Mouse (Mus musculus) left cerebral cortex, adult 9 months (tissue): ENCODE results near the gene Lzic.
A peak's percentile ranks its signal among the peaks of the same experiment; 100 is the strongest.

Experiments
- DNase-seq, 2 experiments: peaks; one replicate each; pipeline ENCODE4 v3.0.0; 2022; ENCODE audit warnings: low spot score in 2 of 2

The Lzic gene

DNA sequence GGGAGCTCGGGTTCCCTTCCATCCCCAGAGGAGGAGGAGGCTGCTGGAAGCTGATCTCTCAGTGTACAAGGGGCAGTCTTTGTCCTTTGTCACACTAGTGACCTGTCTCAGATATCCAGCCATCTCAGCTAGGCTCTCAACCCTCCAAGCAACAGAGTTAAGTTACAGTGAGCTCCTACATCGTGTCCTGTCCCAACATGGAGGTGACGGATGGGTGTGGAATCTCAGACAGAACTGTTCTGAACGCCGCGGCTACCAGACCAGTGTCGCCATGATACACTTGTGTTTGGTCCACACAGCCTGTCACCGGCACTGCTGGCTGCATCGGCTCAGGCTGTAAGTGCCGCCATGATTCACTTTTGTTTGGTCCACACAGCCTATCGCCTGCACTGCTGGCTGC lies 8.0 kb upstream of the Lzic start, which contains the start of gene Tmem274:
Tmem274 (plus strand) TSS at position 301 of the 400 bp plus-strand sequence.
- DNase-seq: no peak

DNA sequence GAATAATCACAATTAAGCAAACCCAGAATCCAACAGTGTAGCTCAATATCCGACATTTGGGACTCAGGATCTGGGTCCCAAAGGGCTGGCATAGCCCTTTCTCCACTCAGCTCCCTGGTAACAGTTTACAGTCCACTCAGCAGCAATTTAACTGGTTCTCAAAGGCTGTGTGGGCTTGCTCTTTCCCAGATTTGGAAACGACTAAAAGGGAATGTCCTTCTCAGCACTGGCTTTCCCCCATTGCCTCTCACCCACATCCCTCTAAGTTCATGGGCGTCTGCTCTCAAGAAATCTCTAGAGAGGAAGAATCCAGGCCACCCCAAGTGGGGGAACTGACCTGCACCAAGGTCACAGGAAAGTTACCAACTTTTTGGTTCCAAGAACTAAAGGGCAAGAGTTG lies 463 bp upstream of the Lzic start:
- DNase-seq: no peak

GRCm38 (mm10) chr4:149485825-149486206 lies 787 bp downstream of the Lzic start:
- DNase-seq: no peak

DNA sequence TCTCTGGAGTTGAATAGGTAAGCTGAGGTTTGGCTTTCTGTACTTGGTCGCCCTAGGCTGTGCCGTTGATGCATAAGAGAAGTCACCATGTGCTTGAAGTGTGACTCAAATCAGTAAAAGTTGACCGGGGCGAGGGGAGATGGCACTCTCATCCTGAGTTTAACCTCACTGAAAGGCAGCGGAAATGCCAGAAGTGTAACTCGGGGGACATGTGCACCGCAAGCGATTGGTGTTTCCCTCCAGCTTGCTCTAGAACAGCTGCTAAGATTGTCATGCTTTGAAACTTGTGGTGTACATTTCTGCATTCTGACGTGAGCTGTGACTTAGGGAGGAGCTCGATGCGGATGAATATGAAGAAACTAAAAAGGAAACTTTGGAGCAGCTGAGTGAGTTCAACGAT lies 2.7 kb downstream of the Lzic start:
- DNase-seq: no peak

- DNase-seq: no peak
Observed at GRCm38 (mm10) chr4:149489415-149490240, 4.6 kb downstream of the Lzic start.

DNA sequence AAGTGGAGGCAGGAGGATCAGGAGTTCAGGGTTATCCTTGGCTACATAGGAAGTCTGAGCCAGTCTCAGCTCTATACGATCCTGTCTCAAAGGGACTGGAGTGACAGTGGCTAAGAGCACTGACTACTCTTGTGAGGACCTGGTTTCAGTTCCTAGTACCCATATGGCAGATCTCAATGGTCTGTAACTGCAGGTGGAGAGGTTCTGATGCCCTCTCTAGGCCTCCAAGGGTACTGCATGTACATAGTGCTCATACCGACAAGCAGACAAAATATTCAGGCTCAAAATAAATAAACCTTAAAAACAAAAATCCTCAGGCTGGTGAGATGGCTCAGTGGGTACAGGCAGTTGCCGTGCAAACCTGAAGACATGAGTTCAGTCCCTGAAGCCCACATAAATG lies 6.1 kb downstream of the Lzic start:
- no peak for DNase-seq

GRCm38 (mm10) chr4:149496612-149497011 lies 11.6 kb downstream of the Lzic start:
- peak in 1 of 2 experiments; percentile 32 for DNase-seq

DNA sequence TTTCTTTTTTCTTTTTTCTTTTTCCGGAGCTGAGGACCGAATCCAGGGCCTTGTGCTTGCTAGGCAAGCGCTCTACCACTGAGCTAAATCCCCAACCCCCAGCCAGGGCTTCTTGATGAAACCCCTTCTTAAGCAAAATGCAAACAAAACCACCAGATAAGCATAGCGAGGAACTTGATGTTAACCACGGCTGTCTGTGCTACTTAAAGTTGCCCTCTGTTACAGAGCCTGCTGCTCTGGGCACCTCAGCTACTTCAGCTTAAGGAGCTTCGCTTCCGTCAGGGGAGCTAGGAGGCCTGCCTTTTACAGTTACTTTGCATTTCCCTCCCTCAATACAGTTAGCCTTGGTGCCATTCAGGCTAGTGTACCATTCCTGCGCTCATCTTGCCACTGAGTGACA lies 13.9 kb downstream of the Lzic start:
- no peak for DNase-seq

GRCm38 (mm10) chr4:149499790-149500189 lies 14.8 kb downstream of the Lzic start:
- no peak for DNase-seq

DNA sequence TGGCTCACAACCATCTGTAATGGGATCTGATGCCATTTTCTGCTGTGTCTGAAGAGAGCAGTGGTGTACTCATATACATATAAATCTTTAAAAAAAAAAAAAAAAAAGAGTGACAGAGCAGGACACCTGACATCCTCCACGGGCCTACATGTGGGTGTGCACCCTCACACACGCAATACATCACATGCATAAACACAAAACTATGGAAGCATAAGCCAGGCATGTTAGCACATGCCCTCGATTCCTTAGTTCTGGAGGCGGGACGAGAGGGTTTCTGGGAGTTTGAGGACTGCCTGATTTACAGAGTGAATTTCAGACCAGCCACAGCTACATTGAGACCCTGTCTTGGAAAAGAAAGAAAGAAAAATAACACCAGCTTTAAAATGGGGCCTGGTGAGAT lies 19.3 kb downstream of the Lzic start:
- DNase-seq: no peak

GRCm38 (mm10) chr4:149504858-149505257 lies 19.8 kb downstream of the Lzic start:
- no peak for DNase-seq

DNA sequence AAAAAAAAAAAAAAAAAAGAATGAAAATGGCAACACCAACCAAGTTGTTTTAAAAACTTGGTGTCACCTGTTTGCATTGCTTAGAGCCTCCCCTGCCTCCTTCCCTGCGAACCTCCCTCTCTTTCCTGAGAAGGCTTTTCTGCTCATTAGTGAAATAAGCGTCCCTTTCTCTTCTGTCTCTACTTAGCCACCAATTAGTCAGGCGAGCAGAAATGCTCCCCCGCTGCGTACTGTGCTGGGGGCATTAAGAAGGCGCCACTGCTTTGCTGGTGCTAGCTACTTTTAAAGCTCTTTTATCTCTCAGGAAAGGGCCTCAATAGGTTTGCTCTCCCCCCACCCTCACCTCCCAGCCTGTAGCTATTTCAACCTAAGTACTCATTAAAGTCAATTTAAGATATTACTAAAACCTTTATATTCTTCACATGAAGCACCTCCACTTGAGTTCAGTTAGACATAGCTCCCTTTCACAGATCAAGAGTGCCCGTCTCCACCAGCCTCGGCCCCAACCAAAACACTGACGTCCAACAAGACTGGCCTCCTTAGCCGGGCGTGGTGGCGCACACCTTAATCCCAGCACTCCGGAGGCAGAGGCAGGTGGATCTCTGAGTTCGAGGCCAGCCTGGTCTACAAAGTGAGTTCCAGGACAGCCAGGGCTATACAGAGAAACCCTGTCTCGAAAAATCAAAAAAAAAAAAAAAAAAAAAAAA lies 20.4 kb downstream of the Lzic start:
- no peak for DNase-seq

DNA sequence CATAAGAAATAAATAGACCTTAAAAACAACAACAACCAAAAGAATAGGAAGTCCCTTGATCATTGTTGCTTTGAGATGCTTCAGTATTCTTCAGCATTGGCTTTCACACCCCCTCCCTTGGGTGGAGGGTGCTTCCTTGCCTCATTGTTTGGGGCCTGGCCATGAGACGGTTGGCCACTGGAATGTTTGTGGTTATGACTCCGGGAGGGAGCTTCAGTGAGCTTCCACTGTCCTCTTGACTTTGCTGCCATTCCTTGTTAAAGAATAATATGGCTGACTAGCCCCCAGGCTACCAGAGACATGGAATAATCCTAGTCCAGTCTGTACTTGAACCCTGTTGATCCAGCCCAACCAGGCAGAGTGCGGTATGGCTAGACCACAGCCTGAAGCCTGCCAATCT lies 21.9 kb downstream of the Lzic start:
- DNase-seq: no peak

- DNase-seq: no peak
Observed at GRCm38 (mm10) chr4:149511221-149511646, 26.2 kb downstream of the Lzic start.

DNA sequence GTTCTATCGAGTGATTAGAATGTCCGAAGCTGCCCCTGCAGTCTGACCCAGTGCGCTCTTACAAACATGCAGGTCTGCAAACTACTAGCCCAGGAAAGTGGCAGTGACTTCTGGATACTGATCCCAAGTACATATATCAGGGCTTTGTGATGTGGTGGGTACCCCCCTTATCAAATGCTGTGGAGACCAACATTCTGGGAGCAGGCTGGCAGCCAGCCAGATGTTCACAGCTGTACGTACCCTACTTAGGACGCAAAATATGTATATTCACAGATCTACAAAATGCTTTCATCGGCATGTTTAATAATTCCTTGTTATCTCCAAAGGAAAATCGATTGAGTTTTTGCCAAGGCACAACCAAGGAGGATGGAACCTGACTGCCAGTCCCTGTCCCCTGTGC lies 27.0 kb downstream of the Lzic start:
- DNase-seq: no peak

- DNase-seq: no peak
Observed at GRCm38 (mm10) chr4:149515706-149516105, 30.7 kb downstream of the Lzic start.

DNA sequence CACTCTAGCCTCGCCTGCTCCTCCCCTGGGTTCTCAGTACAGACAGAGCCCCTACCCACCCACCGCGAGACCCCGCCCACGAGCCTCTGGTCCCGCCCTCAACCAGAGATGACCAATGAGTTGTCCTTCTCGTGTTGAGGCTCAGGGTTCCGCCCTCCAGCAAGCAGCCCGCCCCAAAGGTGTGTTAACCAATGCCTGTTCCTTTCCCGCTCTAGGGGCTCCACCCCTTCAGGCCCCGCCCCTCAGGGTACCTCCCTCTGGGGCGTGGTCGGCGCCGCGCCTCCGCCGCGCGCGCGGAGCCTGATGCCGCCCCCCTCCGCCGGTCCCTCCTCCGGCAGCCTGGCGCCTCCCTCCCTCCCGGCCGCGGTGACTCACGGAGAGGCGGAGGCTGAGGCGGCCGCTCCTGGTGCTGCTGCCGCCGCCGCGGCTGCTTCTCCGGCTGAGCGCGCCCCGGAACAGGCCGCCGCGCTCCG lies 32.9 kb downstream of the Lzic start, which contains the start of gene Ctnnbip1:
Ctnnbip1 (plus strand) TSS at position 369 of the 473 bp plus-strand sequence.
- peak; percentile 94 to 97 for DNase-seq

DNA sequence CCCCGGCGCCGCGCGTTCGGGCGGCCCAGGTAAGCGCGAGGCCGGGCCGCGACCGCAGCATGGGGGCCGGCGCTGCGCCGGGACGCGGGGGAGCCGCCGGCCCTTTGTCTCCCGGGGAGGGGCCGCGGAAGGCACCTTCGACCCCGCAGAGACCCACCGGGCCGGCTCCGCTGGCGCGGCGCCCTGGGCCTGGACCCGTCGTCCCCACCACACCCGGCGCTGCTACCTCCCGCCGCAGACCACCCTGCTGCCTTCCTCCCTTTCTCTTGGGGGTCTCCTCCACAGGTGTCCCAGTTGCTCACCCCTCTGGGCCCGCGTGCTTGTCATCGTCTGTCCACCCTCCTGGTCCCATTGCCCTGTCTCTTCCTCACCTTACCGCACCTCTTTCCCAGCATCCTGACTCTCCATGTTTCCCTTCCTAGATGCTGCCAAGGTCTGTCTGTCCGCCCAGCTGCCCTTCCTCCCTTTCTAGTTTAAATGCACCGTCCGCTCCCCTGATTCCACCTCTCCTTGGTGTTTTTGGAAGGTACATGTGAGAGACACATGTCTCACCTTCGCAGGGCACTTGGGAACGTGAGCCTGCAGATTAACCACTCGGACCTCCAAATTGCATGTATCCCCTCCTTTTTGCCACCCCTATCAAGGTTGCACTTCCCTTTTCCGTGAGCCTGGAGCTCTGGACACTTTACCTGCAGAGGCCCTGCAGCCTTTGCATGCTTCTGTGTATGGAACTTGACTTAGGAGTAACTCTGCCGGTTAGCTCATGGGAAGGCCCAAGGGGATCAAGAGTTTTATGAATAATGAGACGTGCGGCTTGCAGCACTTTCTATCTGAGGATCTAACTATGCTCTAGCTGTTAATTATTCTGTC lies 33.6 kb downstream of the Lzic start:
- DNase-seq: no peak

DNA sequence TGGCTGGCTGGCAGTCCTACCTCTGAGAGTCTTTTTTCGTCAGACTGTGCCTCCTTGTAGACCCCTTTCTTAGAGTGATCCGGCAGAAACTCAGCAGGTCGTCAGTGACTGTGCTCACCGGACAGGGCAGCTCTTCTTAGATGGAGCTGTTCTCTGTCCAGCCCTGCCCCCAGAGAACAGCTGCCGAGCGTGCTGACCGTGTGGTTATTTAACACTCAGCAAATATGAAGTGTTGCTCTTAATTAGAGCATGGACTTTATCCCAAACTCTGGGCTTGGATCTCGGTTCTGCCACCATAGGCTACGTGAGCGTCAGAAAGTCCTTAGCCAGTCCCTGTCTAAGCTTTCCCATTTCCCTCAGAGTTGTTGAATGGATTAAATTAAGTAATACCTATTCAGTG lies 36.2 kb downstream of the Lzic start:
- DNase-seq: no peak

DNA sequence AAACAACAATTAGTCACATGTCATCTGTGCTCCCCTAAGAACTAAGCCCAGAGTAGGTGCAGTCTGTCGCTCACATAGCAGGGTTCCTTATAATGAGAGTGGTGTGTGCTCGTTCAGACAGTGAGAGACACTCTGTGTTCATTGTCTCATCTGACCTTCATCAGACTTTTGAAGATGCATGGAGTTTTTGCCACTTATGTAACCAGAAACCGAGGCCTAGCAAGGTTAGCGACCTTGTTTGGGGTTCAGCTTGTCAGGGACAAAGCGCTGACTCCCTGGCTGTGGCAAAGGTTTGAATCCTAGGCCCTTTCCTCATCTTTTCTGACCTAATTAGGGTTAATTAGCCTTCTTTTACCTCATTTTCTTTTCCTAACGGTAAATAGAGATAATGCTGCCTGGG lies 38.9 kb downstream of the Lzic start:
- no peak for DNase-seq

DNA sequence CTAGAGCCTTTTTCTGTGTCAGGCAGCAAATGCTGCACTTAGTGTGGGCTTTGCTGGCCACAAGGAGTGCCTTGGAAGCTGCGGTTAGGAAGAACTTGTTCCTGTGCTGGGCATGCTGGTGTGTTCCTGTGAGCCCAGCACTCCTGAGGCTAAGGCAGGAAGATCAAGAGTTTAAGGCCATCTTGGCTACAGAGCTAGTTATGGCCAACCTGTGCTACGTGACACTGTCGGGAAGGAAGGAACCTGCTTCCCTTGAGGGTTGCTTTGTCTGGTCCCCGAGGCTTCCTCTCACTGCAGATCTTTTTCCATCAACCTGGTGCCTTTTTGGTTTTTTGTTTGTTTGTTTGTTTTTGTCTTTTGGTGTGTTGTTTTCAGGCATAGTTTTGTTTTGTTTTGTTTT lies 40.1 kb downstream of the Lzic start:
- no peak for DNase-seq

DNA sequence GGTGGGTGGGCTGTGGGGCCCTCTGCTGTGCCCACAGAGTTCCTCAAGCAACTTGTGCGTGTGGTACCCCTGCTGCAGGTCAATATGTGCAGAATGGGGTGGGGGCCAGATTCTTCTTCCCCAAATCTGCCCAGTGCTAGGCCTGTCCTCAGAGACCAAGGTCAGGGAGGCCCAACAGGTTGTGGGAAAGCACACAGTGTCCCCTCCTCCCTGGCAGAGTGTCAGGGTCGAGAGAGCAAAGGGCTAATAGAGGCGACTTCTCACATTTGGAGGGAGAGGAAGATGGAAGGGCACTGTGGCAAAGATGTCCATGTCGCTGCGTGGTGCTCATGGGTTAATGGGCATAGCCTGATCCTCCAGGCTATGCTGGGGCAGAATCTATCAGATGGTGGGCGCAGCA lies 40.8 kb downstream of the Lzic start:
- no peak for DNase-seq
